Mouse (Mus musculus): ENCODE measurements at regions not wholly inside any gene's neighbourhood (a gene's known extent, or its start where the extent isn't known, plus 50 kb on each side); places are given as distances from the start of the nearest gene placed in this dataset.
A peak's percentile ranks its signal among the peaks of the same experiment; 100 is the strongest.

DNA sequence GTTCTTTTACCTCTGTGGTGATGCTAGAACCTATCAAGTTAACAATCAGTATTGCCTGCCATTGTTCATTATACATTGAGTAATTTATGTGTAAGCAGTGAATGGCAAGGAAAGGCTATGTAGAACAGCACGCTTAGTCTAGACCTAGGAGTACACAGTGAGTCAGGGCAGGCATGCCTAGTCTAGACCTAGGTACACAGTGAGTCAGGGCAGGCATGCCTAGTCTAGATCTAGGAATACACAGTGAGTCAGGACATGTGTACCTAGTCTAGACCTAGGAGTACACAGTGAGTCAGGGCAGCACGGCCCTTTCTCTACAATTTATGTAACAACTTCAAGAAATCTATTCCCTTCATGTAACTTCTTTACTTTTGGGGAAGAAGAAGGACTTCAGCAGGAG lies 347.2 kb downstream of the Tmem232 start:
- no peak for DNase-seq

DNA sequence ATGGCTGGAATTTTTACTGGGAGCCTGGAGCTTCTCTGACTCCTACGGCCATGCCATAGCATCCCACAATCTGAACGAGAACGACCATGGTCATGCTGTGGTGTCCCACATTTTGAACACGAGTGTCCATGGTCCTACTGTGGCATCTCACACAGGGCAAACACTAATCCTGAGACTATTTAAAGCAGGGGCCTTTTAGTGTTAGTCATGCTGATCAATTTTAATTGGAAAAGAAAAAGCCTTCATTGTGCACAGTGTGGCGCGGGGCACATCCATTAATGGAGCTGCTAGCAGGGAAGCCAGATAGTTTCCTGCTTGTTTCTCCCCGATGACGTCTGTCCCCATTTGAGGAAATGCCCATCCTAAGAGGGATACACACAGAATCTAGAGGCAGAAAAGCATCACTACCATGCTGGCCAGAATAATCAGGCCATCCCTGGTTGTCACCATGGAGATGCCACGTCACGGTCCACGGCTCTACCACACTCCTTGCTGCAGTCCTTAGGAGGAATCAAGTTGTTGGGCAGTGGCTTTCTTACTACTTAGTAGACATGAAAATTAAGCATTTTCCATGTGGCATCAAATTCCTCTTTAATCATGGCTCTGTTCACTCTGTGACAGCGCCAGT lies 348.0 kb downstream of the Tmem232 start:
- DNase-seq: peak; percentile 7

DNA sequence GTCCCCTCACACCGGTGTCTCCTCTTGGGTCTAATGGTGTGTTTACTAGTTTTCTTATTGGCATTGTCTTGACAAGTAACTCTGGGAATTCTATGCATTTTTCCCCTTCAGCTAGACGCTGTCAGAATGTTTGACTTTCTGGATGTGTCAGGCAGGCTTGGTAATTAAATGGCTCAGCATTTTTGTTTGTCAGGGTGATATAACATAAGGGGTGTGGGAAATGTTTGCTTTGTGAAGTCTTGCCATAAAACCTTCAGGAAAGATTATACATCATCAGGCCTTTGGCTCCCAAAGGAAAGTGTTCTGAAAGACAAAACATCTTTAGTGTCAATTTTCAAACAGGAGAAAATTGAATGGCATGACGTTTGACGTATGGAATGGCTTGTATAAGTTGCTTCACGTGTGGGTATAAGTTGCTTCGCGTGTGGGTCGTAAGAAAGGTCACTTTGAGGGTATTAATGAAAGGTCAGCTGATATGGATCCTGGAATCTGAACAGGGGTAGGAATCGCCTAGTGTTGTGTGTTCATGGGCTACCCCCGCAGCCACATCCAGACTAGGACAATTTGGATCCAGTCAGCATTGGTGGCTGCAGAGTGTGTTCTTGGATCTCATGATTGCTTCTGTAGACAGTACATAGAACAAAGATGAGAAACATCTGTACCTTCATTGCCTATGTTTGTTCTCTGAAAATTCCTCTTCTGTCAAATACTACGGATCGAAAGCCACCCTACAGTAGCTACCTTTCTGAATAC lies 349.6 kb downstream of the Tmem232 start:
- DNase-seq: no peak

DNA sequence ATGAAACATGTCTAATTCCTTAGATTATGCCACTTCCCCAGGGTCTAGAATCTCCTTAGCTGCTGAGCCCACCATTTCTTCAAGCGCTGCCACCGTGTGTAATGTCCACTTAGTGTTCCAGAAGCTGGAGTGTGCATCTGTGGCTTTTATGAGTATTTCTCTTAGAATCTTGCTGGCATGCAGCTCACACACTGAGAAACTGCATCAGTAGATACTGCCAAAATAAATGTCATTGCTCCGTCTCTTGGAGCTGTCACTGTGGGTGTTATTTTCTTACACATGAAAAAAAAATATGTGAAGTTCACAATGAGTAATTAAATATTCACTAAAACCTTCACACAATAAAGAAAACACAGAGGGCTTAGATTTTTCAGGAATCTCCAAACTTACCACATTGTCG lies 345.3 kb upstream of the 4930583I09Rik start:
- no peak for DNase-seq

DNA sequence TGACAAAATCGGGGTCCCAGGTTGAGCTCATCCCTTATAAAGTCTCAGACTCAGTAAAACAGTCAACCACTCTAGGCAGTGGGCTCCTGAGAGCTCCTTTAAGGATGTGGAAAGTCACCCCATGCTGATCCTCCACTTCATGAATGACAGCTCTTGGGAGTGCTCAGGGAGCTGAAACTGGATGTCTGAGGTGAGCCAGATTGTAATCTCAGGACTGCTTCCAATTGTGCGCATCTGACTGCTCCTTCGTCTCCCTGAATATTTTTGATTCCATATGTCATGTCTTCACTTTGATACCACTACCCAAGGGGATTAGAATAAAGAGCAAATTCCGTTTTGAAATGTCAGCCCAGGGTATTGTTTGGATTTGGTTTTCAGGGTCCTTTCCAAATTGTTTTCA lies 339.9 kb upstream of the 4930583I09Rik start:
- no peak for DNase-seq

DNA sequence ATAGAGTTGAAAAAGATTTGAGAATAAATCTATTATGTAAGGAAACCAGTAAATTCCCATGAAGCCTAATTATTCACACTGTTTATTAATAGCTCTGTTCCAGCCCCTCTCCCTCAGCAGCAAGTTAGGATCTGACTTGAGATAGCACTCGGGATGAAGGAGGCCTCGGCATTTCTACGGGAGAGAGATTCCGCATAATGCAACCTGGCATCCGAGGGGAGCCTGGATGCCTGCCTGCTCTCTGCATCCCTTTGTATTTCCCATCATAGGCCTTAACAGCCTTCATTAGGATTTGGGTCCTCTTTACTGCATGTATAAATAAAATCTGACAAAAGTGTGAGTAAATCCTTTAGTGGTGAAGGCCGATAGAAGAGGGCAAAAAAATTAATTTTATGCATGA lies 338.2 kb upstream of the 4930583I09Rik start:
- no peak for DNase-seq

DNA sequence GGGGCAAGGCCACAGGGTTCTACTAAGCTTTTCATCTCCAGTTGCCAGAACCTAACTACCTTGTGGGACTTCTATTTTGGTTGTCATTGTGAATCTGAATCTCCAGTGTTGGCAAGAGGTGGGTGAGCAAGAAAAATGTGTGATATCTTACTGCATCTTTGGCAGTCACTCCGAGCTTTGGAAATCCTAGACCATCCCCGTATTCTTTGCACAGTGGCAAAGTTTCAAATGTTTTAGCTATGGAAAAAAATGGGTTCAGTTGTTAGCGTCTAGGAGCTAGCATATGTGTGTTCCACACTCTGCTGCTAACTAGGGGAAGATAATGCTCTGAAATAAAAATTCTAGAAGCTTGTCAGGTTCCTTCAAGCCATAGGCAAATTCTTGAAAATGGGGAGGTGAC lies 337.4 kb upstream of the 4930583I09Rik start:
- no peak for DNase-seq

DNA sequence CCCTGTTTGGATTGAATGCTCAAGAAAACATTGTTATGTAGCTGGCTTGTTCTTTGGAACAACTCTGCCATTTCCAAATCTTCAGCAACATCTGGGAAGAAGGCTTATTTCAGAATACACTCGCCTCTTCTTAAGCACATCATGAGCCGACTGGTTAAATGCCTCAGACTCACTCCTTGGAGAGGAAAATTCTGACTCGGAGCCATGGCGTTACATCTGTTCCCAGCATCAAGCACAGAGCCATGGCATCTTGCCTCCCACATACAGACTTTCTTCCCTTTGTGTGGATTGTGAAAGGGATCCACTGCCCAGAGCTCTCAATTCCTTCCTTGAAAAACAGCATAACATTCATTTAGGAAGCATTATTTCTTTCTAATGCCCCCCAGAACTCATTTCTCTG lies 334.8 kb upstream of the 4930583I09Rik start:
- no peak for DNase-seq

DNA sequence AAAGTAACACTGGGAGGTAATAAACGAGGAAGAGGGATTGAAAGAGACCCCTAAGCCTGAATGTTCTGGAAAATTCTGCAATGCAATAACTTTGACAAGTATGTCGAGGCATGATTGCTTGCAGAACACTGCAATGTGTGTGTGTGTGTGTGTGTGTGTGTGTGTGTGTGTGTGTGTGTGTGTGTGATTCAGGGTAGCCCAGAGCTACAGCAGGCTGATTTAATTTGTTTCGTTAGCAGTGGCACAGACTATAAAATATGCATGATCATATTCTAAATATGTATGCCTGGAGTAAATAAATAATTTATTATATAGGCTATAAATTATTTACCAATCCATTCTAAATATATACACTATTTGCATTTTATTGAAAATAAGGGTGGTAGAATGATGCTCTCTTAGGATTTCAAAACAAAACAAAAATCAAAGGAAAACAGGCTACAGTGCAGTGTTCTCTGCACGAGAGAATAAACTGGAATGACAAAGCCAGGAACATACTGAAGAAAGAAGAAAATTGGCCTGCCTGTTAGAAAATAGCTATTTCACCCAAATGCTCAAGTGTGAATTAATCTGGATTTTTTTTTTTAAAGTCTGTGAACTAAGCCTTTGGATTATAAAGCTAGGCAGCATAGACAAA lies 334.2 kb upstream of the 4930583I09Rik start:
- no peak for DNase-seq

DNA sequence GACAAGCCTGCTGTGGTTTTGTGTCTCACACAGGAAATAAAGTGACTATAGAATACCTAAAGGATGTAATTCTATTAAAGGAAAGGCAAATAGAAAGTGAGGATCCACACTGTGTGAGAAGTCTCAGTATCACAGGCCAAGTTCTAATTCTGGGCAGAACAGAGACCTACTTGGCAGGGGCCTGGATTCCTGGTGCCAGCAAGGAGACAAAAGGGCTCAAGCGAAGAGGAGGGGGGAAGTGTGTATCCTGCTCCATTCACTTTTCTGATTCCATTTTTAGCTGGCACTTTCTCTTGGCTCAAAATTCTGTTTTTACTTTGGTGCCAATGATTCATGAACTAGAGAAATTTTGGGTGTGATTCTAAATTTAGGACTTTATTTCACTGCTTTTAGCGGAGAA lies 310.5 kb upstream of the 4930583I09Rik start:
- no peak for DNase-seq

DNA sequence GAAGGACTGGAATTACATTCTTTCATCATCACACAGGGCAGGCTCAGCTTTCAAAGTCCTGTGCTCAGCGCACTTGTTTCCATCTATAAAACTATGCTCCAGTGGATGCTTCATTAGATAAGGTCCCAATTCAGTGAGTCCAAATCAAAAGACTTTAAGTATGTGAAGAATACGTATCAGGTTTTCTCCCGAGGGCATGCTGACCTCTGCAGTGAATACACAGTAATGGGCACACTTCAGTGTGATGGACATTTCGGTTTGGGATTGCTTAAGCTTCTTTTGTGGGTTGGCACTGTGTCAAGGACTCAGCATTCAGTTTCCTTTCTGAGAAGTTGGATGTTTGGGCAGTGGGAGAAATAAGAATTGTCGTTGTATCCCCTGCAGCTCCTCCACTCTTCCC lies 278.8 kb upstream of the 4930583I09Rik start:
- no peak for DNase-seq

DNA sequence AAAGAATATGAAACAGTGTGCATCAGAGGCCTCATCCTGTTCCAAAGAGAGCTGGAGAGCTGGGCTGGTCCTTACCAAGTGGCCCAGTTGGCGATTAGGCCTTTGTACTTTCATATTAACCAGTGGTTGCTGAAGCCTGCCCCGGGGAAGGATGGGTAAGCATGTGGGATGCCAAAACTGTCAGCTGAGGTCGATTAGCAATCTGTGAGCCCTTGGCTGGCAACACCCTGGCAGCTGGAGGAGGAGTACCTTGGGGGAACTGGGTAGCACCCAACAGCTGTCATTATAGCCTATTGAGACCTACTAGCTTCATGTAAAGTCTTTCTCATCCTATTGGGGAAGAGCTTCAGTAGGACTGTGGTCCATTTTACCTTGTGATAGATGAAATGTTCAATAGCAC lies 277.2 kb upstream of the 4930583I09Rik start:
- DNase-seq: no peak

DNA sequence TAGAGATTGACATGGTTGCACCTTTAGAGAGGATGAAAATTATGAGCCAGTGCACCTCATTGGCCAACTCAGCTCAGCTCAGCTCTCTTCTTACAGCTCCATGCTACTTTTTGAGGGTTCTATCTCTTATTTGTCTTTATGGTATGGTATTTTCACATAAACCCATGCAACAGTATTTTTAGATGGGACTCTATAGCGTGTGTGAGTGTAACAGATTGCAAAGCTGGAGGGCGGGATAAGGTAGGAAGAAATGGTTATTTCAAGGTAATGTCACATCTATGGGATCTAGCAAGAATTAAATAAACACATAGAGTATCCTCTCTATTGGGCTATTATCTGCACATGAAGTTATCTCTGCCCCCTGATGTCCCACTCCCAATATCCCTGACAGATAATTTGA lies 269.8 kb upstream of the 4930583I09Rik start:
- no peak for DNase-seq

DNA sequence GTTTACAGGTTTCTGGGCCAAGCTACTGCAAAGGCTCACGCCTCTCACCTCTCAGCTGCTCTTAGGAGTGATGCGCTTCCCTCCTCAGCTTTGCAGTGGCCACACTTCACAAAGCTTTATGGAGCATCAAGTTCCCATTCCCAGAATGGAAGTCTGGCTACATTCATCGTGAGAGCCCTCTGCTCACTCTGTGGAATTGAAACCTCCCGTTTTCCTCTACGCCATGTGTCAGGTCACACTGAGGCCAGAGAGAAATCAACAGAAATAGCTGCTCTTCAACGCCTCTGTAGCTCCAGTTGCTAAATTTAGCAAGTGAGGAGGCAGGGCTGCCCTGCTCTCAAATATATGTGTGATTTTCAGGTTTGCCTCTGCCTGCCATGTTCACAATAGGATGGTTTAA lies 265.3 kb upstream of the 4930583I09Rik start:
- no peak for DNase-seq

DNA sequence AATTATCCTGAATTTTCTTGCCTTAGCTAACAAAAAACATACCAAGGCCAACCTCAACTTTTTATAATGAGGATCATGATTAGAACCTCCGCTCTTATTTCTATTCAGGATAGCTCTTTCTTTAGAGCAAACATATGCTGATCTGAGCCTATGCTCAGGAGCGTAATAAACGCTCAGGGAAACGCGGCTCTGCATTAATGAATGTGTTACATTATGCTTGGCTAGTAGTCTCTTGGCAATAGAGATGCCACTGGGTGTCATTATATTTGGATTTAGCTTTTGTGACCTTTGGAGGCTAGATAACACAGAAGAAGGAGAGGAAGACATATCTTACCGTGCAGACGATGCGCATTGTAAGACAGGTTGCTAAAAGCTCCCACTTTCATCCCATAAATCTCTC lies 246.4 kb upstream of the 4930583I09Rik start:
- DNase-seq: no peak

DNA sequence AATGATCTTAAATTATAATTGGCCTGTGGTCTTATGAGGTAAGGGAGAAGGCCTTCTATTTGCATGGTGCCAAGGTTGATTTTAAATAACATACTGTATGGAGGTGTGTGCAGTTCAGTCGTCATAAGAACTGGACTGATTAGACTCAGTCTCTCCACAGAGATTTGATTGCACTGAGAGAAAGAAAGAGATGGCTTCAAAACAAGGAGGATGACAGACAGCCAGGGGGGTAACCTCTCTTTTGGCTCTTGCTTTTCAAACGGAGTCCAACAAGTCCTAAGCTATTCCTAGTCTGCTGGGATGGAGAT lies 245.9 kb upstream of the 4930583I09Rik start:
- no peak for DNase-seq

DNA sequence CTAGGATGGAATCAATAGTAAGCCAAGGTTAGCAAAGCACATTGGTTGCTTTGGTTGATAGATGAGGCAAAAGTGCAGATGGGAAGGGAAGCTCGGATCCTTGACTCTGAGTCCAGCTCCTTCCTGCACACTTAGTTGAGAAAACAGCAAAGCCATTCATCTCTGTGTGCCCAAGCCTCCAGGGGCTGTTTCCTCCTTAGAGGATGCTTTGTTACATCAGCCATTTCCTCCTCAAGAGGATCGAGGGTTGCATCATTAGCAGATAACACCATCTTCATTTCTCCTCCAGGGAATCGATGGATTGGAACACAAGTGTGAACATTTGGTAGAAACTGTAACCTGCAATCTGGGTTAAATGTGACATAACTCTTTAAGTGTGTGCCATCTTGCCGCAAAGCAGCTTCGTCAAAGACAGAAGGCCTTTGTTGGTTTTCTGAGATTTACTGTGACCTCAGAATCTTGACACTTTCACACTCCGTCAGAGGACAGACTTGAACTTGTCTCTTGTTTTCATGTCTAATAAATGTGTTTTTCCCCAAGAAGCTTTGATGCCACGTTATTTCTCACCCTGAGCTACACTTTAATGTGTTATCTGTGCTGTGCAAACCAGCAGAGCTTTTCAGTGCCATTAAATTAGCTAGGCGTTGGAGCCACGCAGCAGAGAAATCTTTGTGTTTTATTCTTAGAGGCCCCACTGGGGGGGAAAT lies 245.4 kb upstream of the 4930583I09Rik start:
- no peak for DNase-seq

DNA sequence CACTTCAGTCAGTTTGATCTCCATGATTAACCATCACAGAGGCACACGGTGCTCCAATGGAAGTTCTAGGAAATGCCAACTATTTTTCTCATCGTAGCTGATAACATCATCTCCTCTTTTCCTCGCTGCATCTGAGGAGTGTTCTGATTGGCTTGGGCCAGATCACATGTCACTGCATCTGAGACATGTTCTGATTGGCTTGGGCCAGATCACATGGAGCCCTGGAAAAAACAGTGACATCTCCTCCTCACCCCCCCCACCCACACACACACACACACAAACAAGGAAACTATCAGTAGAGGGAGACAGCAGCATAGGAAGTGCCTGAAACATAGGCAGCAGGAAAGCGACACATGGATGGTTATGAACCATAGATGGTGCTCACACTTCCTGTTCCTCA lies 239.0 kb upstream of the 4930583I09Rik start:
- DNase-seq: no peak

DNA sequence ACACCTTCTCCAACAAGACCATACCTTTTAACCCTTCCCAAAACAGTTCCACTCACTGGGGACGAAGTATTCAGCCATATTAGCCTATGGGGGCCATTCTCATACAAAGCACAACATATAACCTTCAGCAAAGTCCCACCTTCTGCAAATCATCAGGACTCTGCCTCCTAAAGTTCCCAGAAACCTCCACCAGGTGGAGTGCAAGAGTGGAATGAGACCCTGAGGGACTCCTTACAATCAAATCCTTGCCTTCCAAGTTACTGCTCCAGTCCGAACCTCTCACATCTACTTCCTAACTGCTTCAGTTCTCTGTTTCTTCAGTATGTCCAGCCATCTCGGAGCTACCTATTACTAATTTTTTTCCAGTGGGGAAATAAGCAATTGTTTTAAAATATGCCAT lies 235.2 kb upstream of the 4930583I09Rik start:
- peak; percentile 10 for DNase-seq

DNA sequence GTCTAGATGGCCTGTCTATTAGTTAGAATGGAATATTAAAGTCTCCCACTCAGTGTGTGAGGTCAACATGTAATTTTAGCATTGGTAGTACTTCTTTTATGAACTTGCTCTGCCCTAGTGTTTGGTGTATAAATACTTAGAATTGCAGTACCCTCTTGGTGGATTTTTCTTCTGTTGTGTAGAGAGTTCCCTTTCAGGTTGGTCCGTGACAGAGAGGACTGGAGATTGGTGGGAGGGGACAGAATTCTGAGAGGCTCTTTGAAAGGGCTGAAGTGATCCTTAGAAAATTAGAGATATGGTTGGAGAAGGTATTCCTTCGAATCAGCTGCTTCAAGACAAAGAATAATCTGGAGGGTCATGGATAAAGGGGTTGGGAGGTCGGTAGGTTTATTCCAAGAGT lies 230.3 kb upstream of the 4930583I09Rik start:
- no peak for DNase-seq

DNA sequence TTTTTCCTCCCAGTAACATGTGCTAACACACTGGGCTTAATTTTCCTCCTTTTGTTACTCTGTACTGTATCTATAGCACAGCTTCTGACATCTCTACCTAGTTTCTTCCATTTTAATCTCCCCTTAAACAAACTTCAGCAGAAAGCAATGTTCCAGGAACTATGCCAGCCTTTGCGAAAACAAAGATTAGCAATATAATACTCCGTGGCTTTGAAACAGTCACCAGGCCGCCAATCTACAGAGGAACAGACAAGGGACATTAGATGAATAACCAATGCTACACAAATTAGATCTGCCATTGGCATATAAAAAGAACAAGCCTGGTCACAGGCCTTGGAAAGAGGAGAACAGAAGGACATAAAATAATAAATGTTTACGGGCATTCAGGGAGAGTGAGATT lies 220.2 kb upstream of the 4930583I09Rik start:
- no peak for DNase-seq

DNA sequence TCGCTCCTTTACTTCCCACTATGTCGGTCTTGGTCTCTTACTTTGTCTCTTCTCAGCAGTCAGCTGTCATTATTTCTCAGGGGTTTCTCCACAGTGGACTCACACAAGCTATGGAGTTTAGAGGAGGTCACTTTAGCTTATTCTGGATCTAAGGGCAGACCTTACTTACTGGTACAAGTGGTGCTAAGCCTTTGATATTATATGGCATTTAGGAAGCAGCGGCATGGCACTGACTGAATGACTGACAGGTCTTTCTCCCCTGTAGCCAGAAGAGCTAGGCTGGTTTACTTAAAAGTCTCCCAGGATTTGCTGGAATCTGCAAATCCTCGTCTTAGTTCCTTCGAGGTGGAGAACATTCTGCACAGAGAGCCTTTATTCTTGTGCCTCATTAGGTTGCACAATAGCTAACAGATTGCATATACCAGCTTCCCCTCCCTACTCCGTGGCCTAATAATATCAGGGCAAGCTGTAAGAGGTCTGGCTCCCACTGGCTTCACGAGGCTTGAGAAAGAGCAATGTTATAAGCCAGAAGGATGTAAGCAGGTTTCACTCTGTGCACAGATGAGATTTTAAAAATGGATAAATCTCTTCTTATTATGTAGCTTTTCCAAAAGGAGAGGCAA lies 214.1 kb upstream of the 4930583I09Rik start:
- DNase-seq: peak; percentile 42

DNA sequence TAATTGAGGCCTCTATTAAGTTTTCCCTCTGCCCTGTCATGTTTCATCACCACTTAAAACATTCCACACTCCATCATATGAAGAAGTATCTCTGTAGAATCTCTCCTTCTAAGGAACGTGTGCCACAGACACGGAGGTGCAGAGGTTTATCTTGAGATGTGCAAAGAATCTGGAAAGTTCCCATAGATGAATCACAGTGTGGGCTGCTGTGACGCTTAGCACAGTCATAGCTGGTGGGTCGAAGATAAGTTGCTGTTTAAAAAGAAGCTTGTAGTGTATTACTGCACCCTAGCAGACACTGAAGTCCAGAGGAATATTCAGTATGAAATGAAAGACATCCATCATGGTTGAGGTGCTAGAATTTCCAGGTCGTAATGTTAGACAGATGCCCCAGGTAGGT lies 179.9 kb upstream of the 4930583I09Rik start:
- DNase-seq: no peak

DNA sequence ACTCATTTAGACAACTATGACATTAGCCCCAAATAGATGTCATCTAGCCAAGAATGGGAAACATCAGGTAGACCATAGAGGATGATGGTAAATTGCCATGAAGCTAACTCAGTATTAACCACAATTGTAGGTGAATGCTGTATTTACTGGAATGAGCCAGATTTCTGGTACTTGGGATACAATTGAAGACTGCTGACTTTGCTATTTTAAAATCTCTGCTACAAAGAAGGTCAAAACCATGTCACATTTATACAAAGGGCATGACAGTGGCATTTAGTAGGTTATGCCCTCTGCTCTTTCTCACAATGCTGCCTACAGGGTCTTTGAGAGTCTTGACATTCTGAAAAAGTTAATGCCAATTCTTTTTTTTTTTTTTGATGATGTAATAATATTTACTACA lies 178.8 kb upstream of the 4930583I09Rik start:
- no peak for DNase-seq
